Mouse (Mus musculus) ovary, adult 18-20 months (tissue): Measurements from ENCODE around the gene Muc13.

Experiments used
- DNase-seq: peaks from one replicate; pipeline ENCODE4 v3.0.0; 2022; ENCODE audit warnings: low spot score, mixed read lengths

Gene Muc13

DNA sequence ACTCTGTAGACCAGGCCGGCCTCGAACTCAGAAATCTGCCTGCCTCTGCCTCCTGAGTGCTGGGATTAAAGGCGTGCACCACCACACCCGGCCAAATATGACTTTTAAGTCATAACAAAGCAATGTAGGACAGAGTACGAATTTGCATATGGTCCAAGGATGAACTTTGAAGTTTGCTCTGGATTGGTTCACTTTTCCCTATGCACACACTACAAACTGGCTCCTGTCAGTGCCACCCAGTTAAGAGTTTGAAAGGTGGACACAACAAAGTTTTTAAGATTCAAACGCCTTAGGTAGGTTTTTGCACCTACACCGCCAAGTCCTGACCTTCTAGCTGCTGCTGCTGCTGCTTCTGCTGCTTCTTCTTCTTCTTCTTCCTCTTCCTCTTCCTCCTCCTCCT lies 34.7 kb downstream of the Muc13 start:
- no peak for DNase-seq

DNA sequence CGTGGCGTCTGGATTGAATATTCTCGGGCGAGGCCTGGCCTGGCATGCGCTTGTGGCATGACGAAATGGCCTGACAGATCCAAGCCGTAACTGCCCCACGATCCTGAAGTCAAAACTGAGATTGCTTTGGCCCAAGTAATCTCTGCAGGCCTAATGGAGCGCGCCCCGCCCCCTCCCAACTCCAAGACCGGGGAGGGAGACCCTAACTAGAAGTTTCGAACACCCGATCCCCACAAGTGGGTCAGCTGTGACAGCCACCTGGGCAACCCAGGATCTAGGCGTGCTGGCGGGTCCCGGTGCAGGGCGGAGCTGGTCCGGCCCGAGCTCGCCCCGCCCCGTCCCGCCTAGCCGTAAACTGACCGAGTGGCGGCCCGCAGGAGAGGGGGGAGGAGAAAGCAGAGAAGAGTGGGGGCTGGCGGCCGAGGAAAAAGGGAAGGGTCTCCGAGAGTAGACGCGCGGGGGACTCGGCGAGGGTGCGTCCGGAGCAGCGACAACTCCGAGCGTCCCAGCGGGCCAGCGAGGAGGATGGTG lies 35.5 kb downstream of the Muc13 start, which contains the start of gene Itgb5:
TSS of gene Itgb5 (plus strand) at position 365 of the 531 bp plus-strand sequence.
- DNase-seq, result peak; percentile 67

DNA sequence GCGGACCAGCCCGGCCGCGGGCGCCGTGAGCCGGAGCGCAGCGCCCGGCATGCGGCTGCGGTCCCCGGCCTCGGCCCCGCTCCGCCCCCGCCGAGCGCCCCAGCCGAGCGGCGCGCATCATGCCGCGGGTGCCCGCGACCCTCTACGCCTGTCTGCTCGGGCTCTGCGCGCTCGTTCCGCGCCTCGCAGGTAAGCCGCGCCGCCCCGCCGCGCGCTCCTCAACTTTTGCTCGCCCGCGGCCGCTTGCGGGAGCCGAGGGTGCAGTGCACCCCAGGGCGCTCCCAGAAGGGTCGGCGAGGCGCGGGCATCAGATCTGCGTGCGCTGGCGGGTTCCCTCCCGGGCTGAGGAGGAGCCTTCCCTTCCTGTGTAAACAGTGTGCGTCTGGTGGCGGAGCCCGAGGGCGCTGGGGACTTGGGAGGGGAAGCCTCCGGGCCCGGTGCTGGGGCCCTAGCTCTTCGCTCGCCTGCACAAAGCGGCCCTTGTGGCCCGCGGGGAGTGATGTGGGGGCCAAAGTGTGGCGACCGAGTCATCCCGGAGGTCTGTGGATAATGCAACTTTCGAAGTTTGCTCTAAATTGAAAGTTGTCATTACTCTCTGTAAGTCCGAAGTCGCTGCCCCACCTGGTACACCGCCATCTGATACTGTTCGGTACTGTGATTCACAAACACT lies 36.1 kb downstream of the Muc13 start:
- peak; percentile 36 for DNase-seq

DNA sequence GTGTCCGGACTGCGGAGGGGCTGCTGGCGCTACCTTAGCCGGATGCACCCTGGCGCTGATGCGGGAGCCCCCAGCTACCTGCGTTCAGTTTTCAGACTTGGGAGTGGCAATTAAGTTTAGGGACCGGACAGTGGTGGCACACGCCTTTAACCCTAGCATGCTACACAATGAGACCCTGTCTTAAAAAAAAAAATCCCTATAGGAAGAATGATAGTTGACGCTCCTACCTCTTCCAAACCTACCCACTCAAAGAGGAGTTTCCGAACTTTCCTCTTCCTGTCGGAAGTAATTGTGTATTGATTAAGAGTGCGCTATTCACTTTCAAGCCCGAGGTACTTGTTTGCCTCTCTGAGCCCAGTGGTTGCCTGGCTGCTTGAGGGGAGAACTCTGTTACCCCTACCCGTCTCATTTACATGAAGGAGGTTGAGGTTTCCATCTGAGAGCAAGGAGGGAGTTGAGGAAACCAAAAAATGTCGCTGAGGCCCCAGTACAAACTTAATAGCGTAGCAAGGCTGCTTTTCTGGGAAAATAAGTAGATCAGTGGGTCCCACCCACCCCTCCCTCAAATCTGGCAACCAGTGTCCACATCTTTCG lies 36.8 kb downstream of the Muc13 start:
- no peak for DNase-seq

DNA sequence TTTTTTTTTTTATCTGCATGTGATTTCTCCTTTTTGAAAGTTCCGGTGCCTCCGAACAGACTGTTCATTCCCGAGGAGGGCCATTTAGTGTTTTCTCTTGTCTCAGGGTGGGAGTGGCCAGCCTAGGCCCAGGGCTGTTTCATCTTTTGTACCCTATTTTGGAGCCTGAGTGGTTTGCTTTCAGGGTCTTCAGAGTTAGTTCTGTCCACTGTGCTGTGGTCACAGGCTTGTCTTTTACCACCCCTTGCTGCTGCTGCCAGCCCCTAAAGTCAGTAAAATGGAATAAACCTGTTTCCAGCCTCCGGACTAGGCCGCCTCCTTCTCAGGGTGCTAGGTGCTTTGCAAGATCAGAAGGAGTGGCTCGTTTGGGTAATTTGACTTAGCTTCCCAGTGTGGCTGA lies 38.2 kb downstream of the Muc13 start:
- DNase-seq, result no peak

DNA sequence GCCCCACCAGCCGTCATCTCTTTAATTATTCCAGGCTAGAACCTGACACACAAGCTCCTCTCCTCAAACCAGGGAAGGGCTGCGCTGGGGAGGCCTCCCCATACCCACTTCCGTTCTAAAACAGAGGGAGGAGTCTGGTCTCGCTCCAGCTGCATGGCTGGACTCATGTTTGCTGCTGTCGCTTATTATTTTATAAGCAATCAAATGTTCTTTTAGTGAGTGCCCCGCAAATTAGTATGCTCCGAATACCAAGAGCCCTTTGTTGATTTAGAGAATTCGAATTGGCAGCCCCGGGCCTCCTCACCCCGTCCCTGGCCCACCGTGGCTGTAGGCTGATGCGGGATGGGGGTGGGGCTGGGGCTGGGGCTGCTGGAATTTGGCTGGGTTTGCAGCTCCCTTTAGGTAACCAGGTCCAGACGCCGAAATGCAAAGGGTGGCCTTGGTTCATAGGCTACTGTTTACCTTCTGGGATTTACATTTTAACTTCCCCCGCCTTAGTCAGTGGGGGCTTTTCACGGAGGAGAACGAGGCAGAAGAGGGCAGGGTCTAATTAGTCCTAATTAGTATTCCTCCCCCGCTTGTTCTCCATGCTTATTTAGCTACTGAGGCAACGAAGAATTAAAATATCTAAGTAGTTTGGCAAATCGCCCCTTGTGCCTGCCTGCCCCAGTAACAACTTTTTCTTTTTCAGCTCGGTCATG lies 39.0 kb downstream of the Muc13 start:
- no peak for DNase-seq

DNA sequence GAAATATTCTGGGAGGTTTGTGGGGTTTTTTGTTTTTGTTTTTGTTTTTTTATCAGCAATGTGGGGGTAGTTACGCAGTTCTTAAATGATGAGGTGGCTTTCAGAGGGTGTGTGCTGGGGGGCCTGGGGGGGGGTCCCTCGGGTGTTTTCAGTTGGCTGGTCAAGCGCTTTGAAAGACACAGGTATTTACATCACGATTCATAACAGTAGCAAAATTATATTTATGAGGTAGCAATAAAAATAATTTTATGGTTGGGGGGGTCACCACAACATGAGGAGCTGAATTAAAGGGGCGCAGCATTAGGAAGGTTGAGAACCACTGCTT lies 39.6 kb downstream of the Muc13 start:
- DNase-seq, result no peak

DNA sequence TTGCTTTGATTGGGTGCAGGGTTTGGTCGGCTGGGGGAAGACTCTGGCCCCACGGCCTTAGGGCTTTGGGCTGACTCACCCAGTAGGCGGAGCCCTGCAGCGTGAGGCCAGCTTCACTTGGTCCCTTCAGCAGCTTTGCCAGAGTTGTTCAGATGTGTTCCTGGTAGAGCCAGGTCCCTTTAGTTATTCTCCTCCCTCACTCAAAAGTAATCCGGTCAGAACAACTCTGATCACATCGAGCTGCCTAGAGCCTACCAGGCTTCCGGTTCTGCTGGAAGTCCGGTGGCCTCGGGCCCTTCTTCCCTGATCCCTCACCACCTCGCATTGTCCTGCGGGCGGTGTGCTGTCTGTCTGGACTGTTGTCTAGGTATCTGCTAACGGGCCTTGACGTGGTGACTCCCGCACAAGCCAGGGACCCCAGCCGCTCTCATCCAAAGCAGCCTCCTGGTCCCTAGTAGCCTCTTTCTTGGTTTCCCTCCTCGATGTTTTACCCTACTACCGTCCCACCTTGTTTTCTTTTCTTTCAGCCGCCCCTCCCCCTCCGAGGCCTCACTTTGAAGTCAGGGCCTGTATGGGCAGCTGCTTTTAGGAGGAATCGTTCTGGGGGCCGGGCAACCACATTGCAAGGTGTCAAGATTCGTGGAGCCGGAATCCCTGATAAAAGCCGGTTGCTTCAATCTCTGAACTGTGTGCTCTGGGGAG lies 40.1 kb downstream of the Muc13 start:
- DNase-seq, result peak; percentile 52

DNA sequence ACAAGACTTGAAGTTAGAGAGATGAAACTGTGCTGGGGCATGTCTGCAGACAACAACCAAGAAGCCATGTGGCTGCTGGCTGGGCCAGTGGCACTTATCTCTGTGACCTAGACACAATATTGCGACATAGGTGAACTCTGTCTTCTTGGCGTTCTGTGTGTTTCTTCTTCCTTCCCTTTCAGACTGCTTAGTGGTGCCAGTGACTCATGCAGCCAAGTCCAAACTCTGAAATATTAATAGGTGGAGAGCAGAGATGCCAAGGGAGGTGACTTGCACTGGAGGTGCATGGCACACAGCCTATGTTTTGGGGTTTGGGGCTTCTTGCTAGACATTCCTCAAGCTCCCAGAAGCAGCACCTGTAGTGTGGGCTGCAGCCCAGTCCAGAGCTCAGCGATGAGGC lies 42.8 kb downstream of the Muc13 start:
- DNase-seq, result peak; percentile 56

DNA sequence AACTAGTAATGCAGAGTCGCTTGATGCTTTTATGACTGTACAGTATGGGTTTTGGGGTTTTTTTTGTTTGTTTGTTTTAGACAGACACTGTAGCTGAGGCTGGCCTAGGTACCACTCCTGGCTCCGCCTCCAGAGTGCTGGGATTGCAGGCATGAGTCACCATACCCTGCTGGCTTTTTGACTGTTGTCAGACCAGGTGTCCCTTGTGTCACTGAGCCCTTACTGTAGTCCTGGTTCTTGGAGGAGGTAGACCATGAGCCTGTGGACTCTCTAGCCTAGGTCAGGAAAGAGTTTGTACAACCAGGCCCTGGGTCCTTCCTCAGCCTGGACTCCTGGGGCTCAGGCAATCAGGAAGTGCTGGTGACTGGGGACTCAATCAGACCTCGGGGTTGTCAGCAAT lies 43.4 kb downstream of the Muc13 start:
- no peak for DNase-seq

DNA sequence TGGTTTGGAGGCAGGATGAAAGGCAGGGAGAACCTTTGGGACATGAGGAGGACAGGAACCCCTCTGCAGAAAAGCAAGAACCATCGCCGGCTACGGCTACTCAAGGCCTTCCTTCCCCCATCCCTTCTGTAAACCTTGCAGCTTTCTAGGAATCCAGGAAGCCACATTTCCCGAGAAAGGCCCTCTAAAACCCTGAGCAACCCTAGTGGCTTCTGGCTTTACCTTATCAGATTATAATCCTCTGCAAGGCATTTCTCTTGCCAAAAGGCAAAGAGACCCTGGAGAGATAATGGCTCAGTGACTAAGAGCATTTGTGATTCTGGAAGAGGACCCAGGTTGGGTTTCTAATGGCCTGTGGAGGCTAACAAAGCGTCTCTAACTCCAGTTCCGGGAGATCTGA lies 46.8 kb downstream of the Muc13 start:
- DNase-seq, result no peak

DNA sequence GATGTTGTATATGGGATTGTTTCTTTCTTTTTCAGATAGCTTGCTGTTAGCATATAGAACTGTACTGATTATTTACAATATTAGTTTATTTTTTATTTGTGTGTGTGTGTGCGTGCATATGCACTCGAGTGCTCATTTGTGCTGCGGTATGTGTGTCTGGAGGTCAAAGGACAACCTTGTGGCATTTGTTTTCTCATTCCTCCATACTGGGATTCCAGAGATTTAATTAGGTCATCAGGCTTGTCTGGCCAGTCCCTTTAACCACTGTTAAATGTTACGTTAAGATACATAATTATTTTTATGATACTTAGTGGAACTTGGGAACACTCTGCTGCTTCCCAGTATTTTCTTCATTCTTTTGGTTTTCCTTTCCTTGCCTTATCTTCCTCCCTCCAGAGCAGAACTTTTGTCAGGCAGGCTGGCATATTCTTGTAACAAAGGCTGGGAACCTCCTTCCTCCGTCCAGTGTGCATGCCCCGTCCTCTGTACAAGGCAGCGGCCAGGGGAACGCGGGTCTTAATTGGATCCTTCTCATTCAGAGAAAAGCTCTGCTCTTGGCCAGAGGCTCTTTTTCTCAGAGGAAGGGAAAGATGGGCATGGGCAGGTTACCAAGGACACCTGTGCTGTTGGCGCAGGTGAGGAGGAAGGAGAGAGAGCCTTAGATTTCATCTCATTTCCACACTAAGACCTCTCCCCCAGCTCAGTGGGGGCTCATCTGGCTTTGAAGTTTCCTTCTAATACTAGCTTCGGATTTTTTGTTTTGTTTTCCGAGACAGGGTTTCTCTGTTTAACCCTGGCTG lies 48.4 kb downstream of the Muc13 start:
- DNase-seq, result no peak

DNA sequence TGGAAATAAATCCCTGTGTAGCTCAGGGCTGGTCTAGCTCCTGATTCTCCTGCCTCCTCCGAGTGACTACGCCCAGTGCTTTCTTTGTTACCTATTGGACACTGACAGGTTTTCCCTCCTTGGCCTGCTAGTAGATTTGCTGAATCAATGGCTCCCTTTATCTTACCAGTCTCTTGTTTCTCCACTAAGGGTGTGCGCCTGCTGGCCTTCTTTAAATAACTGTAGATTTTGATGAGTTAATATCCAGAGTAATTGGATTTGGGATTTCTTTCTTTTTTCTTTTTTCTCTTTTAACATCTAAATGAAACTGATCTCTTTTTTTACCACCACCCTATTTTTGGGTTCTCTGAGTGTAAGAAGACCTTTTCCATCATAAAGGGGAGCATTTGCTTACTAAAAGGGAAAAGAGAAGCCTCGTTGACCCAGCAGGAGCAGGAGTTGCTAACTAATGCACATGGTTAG lies 50.3 kb downstream of the Muc13 start:
- no peak for DNase-seq

DNA sequence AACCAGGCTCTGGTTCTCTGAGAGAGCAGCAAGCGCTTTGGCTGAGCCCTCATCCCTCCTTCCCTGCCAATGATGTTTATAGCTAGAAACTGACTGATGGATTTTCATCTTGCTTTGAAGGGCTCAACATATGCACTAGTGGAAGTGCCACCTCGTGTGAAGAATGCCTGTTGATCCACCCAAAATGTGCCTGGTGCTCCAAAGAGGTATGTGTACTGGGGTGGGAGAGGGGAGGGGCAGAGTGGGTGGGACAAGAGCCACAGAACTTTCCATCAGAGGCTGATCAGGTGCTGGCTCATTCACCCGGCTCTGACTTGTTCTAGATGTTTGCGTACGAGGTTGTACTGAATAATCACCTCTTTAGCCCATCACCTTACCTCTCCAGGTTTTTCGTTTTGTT lies 51.0 kb downstream of the Muc13 start:
- DNase-seq, result no peak

DNA sequence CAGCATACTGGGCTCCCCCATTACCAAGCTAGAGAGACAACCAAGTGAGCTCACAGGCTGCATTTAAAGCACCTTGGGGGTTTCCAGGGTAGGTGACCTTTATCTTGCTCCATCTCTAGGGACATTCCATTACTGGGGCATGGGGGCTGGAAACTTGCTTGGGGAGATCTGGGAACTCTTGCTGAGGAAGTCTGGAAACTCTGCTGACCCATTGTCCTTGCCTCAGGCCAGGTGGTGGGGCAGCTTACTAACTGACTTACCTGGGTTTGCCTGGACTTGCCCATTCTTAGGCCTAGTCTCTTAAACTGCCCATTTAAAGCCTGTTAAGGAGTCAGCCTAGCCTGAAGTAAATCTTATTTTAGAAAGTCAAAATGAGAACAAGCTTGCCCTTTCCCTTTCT lies 59.4 kb downstream of the Muc13 start:
- DNase-seq, result no peak

DNA sequence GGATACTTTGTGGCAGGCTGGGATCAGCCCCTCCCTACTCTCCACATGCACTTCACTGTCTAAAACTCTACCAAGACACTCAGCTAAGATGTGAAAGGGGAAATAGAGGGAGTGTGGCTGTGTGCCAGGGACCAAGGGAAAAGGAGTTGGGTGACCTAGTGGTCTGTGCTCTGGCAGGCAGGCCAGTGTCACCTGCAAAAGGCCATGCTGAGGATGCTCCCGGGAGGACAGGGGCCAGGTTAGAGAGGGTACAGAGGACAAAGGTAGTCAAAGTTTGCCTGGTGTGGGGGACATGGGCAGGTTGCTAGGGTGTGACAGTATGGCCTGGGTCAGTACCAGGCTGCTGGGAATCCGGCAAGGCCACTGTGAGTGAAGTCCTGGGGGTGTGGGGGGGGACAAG lies 64.9 kb downstream of the Muc13 start:
- DNase-seq, result no peak

DNA sequence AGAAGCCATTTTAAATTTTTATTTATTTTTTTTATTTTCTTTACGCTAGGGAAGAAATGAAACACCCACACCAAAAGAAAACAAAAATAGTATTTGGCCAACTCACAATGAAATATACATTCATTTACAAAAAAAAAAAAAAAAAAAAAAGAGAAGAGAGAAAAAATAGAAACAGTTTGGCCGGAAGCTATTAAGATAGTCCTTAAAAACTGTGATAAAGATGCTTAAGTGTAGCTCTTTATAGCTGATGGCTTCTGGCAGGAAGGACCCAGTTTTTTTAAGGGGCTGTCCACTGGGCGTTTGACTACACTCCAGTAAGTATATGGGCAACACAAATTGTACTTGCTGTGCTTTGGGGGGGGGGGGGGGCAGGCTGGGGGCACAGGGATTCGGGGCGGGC lies 65.5 kb downstream of the Muc13 start:
- DNase-seq, result no peak

DNA sequence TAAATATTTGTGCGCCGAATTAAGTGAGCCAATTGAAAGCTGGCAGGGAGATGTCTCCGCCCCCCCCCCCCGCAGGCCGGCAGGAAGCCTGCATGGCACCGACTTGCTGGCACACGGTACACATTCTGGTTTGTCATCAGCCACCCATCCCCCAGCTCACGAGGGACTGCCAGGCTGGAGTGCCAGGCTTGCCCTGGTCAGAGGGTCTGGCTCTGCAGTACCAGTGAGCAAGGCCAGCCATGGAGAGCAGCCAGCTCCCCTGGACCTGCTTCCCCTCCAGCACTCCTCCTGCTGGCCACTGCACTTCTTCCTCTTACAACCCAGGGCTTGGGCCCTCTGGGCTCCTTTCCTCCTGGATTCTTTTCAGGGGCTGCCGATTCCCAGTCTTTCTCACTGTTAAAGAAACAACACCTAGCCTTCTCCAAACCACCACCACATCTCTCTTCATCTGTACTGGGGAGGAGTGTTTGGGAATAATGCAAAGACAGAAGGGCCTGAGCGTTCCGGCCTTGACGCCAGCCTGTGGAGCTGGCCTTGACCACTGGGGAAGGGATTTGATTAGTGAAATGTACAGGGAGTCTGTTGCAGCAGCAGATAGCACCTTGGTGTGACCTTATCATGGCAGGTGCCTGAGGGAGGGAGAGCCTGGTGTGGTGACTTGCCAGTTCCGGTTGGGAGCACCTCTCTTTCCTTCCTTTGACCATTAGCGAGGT lies 66.3 kb downstream of the Muc13 start:
- DNase-seq, result peak; percentile 80

DNA sequence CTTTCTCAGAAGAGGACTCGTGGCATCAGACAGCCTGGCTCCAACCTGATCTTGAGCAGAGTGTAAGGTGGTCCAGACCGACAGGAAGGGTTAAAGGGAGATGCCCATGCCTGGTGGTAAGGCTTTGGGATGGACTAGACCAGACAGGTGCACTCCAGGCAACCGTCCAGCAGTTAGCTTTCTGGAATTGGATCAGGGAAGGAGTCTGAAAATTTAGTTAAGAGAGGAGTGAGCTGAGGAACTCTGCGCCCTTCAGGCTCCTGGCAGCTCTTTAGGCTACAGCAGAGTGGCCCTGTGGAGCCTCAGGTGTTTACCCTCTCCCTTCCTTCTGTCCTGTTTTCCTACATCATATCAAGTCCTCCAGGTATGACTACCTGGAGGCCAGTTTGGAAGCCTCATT lies 68.6 kb downstream of the Muc13 start:
- no peak for DNase-seq

DNA sequence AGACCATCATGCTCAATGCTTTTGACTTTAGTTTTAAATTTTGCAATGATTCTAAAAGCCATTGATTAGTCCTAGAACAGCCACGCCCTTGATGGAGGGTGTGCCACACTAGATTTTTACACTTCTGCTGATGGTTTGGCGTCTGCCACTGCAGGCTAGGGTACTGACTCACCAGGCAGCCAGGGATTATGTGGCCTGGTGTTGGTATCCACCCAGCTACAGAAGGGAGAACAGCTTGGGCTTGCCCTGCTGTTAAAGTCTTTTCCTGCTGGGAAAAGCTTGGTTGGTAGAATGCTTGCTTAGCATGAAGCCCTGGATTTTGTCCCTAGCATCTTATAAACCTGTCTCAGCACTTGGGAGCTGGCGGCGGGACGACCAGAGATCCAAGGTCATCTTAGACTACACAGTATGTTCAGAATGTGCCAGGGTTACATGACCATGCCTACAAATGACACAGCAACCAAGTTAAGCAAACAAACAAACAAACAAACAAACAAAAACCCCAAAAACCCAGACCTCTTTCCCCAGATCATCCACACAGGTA lies 69.4 kb downstream of the Muc13 start:
- DNase-seq, result no peak
